Mouse (Mus musculus) liver, embryonic 14.5 days (tissue): ENCODE results near the gene Atp8a2.

Experiments
- CTCF ChIP-seq: IDR thresholded peaks from 2 replicates; pipeline ENCODE4 v1.5.1; 2016; ENCODE audit warnings: antibody characterized with exemption, low read depth, control low read depth
- EP300 ChIP-seq: IDR thresholded peaks from 2 replicates; pipeline ENCODE4 v1.6.1; 2016; ENCODE audit warnings: antibody characterized with exemption, low read depth

- TF ChIP-seq CTCF (no peak), EP300 (no peak)
These were observed 19.1 kb downstream of the Atp8a2 start for GRCm38 (mm10) chr14:60177614-60178570.
